Mouse (Mus musculus) kidney, embryonic 16.5 days (tissue): Measurements from ENCODE around the gene Dicer1. TPM values are rescaled to one million over a fixed set of nuclear protein-coding genes. Genes with fewer than 3 reads are reported as not detected.

Source experiments
- ATAC-seq: fragments of 200-750 bp; cut with Nextera tagmentation; 2 replicates; pipeline ENCODE4 v1.8.0; 2017; ENCODE audit warnings: moderate TSS enrichment; ENCODE audit not compliant: low FRiP score, low TSS enrichment
- H3K27ac ChIP-seq: fragments of 300-500 bp; sonication (generic); 2 replicates; pipeline ENCODE4 v1.5.1; 2014; ENCODE audit warnings: low read length
- H3K27me3 ChIP-seq: fragments of 300-500 bp; sonication (generic); 2 replicates; pipeline ENCODE4 v1.6.1; 2014; ENCODE audit warnings: low read length, control low read depth, mixed read lengths; ENCODE audit not compliant: insufficient read depth
- H3K36me3 ChIP-seq: fragments of 300-500 bp; sonication (generic); 2 replicates; pipeline ENCODE4 v1.6.1; 2014; ENCODE audit warnings: low read length, control low read depth, mixed read lengths; ENCODE audit not compliant: insufficient read depth
- H3K4me1 ChIP-seq: fragments of 300-500 bp; sonication (generic); 2 replicates; pipeline ENCODE4 v1.6.1; 2014; ENCODE audit warnings: low read length, control low read depth, mixed read lengths; ENCODE audit not compliant: insufficient read depth
- H3K4me2 ChIP-seq: fragments of 300-500 bp; sonication (generic); replicated peaks from 2 replicates; pipeline ENCODE4 v1.6.1; 2014; ENCODE audit warnings: low read depth, low read length
- H3K4me3 ChIP-seq: fragments of 300-500 bp; sonication (generic); 2 replicates; pipeline ENCODE4 v1.5.1; 2014; ENCODE audit warnings: mild to moderate bottlenecking, low read length
- H3K9ac ChIP-seq: fragments of 300-500 bp; sonication (generic); replicated peaks from 2 replicates; pipeline ENCODE4 v1.6.1; 2014; ENCODE audit warnings: low read length
- H3K9me3 ChIP-seq: fragments of 300-500 bp; sonication (generic); 2 replicates; pipeline ENCODE4 v1.6.1; 2016; ENCODE audit warnings: low read length, control low read depth
- WGBS: fragments of 180-500 bp; shearing (Covaris S2); extraction: QIAGEN DNeasy Blood & Tissue Kit; methylation state at CpG from one replicate; pipeline ENCODE4 v1.1.7; 2014; 5-methylcytosine and 5-hydroxymethylcytosine counted together
- polyA plus RNA-seq: library from polyadenylated mRNA; unstranded; fragments of >200 nt; fragmentation: Nextera tagmentation; extraction: Ambion mirVana; gene quantifications from 2 replicates; pipeline ENCODE4 v1.2.1, GENCODE M21; 2015

Dicer1 gene
- polyA plus RNA-seq, 1 experiment from 2014 or later, result 21.1 TPM

DNA sequence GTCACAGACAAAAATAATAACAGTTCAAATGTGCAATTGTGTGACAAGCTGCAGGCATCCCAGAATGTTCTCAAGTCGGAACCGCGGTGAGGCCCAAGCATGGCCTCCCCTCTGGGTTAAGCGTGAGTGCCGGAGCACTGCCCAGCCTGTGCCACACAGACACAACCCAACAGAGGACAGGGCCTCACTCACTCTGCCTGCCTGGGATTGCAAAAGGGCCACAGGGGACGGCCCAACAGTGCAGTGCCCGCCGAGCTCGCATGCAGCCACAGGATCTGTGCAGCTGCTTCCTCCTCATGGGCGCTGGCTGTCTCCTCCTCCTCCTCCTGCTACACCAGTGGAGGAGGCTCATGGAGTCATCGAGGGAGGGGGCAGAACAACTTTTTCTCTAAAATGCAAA, 62.9 kb downstream of the Dicer1 start:
- Histone ChIP-seq H3K9ac (no peak overlapping the region), H3K36me3 (peaks cover 42% of the 10 kb centered on the region), H3K27ac (no peak overlapping the region), H3K4me3 (no peak overlapping the region), H3K9me3 (no peaks in the 10 kb centered on the region), H3K4me2 (no peak overlapping the region), H3K4me1 (no peaks in the 10 kb centered on the region), H3K27me3 (no peaks in the 10 kb centered on the region)
- no peak for ATAC-seq
- 81% methylated on average over 11 of the region's 11 CpGs for WGBS

DNA sequence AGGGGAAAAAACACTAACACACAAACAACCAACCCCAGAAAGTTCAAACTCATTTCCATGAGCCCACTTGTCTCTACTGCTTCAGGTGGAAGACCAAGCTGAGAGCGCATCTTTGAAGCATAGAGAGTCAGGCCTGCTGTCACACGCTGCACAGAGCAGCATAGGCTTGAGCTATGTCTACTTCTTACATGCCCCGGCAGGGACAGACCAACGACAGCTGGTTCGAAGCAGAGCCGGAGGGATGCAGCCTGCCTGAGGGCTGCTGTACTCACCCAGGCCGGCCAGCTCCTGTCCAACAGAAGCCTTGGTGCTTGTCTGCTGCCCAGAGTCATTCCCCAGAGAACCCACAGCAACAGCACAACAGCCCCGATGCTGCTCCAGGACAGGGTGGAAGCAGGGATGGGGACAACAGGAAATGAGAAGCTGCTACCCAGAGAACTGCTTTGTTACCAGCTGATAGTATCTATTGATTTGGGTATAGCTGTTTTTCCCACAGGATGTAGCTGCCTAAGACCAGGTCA, 67.3 kb downstream of the Dicer1 start:
- 68% methylated on average over 8 of the region's 8 CpGs for WGBS
- no peak overlapping the region for H3K4me2 ChIP-seq
- ATAC-seq, result peak; percentile 64; the same call in 1 of the 2 replicates
- no peak overlapping the region for H3K9ac ChIP-seq
- no peaks in the 10 kb centered on the region for H3K27me3 ChIP-seq
- H3K27ac ChIP-seq, result no peak overlapping the region
- no peaks in the 10 kb centered on the region for H3K4me1 ChIP-seq
- no peak overlapping the region for H3K4me3 ChIP-seq
- peaks cover 11% of the 10 kb centered on the region for H3K36me3 ChIP-seq
- no peaks in the 10 kb centered on the region; the same call in 1 of the 2 replicates for H3K9me3 ChIP-seq

DNA sequence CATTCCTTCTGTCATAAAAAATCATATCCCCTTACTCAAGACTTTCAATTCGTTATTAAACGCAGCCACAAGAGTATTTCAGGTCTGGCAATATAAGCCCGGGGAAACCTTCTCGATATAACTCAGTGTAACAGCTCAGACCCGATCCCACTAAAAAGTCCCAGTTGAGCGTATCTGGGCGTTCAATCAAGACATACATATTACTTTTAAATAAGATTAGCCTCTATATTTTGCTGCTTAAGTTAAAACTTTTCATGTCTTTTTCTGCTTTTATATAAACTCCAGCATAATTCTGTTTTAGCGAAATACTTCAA, 72.0 kb downstream of the Dicer1 start:
- no peak overlapping the region for H3K9ac ChIP-seq
- H3K36me3 ChIP-seq, result no peaks in the 10 kb centered on the region
- 0 out of 2 replicates have a peak, but pooled peaks cover 2% of the 10 kb centered on the region for H3K27me3 ChIP-seq
- 72% methylated on average over 8 of the region's 8 CpGs for WGBS
- no peak overlapping the region for H3K4me3 ChIP-seq
- H3K4me1 ChIP-seq, result 0 out of 2 replicates have a peak, but pooled peaks cover 8% of the 10 kb centered on the region
- ATAC-seq, result no peak
- H3K27ac ChIP-seq, result no peak overlapping the region
- H3K4me2 ChIP-seq, result no peak overlapping the region
- no peaks in the 10 kb centered on the region; the same call in 1 of the 2 replicates for H3K9me3 ChIP-seq

DNA sequence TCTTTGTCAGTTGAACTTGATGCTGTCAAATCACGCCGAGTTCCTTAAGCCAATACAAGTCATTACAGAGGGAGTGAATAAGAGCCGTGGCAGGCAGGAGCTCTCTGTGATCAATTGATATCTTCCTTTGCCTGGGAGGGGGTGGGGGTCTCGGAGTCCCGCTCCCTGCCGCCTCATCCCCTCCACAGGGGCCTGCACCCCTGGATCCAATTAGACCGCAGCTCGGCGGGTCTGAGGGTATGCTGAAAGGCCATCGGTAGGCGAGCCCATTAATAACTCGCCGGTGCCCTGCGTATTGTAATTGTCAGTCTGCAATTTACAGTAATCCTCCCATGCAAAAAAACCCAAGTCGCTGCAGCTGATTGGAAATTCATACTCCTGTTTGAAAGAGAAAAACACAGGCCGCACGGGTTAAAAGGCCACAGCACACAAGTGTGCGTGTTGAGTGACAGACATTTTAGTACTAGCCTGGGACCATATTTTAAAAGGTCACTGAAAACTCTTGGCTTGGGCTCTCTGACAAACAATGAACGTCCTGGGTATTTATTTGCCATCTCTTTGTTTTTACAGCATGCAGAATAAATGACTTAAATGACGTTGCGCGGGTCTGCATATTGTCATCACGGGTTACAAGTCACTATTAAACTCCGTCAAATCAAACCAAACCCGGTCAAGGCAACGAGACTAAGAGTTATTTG, 72.5 kb downstream of the Dicer1 start:
- no peaks in the 10 kb centered on the region for H3K36me3 ChIP-seq
- H3K4me2 ChIP-seq, result no peak overlapping the region
- 48% methylated on average over 26 of the region's 26 CpGs for WGBS
- H3K27me3 ChIP-seq, result 0 out of 2 replicates have a peak, but pooled peaks cover 2% of the 10 kb centered on the region
- 0 out of 2 replicates have a peak, but pooled peaks cover 8% of the 10 kb centered on the region for H3K4me1 ChIP-seq
- no peak for ATAC-seq
- no peak overlapping the region for H3K4me3 ChIP-seq
- H3K27ac ChIP-seq, result no peak overlapping the region
- H3K9ac ChIP-seq, result no peak overlapping the region
- no peaks in the 10 kb centered on the region; the same call in 1 of the 2 replicates for H3K9me3 ChIP-seq

DNA sequence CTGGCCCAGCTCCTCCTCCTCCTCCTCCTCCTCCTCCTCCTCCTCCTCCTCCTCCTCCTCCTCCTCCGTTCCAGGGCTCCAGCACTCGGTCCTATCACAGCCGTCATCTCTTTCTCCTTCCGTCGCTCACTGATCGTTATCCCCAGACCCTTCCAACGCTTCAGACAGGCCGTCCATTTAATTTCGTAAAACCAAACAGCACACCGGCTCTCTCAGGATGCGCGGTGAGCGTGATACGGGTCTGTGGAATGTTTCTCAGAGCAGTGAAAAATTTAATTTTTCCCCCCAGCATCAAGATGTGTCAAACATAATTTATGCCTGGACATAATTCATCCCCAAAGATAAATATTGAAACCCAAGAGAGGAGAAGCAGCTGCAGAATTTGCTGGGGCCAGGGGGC, 73.3 kb downstream of the Dicer1 start:
- Histone ChIP-seq H3K36me3 (no peaks in the 10 kb centered on the region), H3K9me3 (no peaks in the 10 kb centered on the region; the same call in 1 of the 2 replicates), H3K4me1 (0 out of 2 replicates have a peak, but pooled peaks cover 8% of the 10 kb centered on the region), H3K9ac (no peak overlapping the region), H3K4me2 (no peak overlapping the region), H3K27ac (no peak overlapping the region), H3K4me3 (no peak overlapping the region), H3K27me3 (0 out of 2 replicates have a peak, but pooled peaks cover 2% of the 10 kb centered on the region)
- WGBS, result 36% methylated on average over 12 of the region's 14 CpGs
- no peak for ATAC-seq

DNA sequence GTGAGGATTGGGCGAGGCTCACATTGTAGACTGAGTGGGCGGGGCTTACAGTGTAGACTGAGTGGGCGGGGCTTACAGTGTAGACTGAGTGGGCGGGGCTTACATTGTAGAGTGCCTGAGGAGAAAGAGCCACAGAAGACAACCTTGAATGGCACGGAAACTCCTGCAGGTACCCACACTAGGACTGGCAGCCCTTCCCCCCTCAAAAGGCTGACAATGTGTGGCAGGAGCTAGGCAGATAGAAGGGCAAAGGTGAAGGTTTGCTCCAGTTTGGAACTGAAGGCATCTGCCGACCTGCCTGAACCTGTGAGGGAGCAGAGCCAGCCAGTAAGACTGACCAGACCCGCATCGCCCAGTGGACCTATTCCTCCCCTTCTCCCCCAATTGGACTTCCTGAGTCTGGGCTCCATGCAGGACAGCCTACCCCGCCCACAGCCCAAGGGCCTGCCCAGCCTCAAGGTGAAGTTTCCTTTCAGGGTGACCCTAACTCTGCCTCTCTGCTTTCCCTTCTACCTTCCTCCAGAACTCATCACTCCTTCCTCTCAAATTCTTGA, 74.3 kb downstream of the Dicer1 start:
- no peak overlapping the region for H3K4me2 ChIP-seq
- ATAC-seq, result no peak
- no peak overlapping the region for H3K4me3 ChIP-seq
- no peaks in the 10 kb centered on the region for H3K36me3 ChIP-seq
- H3K27me3 ChIP-seq, result 0 out of 2 replicates have a peak, but pooled peaks cover 2% of the 10 kb centered on the region
- peaks cover 10% of the 10 kb centered on the region; the same call in 1 of the 2 replicates for H3K4me1 ChIP-seq
- H3K27ac ChIP-seq, result no peak overlapping the region
- H3K9me3 ChIP-seq, result no peaks in the 10 kb centered on the region
- no peak overlapping the region for H3K9ac ChIP-seq
- WGBS, result 93% methylated on average over 9 of the region's 9 CpGs

DNA sequence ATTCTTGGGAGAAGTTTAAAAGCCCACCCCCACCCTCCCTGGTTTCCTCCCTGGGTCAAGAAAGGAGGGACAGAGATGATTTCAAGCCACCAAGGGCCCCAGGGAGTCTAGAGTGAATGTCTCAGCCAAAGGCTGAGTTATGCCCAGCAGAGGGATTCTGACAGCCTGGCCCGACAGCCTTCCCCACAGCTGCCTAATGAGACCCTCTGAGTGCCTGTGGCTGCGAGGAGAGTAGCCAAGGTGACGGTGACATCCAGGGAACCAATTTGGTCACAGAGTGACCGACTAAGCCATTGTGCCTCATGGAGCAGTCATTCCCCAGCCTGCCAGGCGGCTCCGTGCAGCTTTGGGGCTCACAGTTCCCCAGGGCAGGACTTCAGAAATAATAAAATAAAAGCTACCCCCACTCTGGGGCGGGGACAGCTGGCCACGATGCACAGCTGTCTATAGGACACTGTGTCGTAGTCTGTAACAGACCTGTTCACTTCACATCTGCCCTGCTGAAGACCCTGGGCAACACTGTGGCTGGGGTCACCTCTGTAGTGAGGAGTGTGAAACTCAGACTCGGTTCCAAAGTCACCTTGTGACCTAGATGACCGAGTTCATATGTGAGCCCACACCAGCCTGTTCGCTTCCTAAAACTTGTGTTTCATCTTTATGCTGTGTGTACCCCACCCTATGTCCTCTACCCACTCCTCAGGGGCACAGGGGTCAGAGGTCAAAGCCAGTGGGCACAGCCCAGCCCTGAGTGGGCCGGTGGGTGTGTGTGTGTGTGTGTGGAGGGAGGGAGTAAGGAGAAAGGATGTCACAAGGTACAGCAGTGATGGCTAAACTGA, 75.0 kb downstream of the Dicer1 start:
- 0 out of 2 replicates have a peak, but pooled peaks have one; percentile 32 for ATAC-seq
- Histone ChIP-seq H3K27me3 (0 out of 2 replicates have a peak, but pooled peaks cover 2% of the 10 kb centered on the region), H3K9me3 (no peaks in the 10 kb centered on the region), H3K4me2 (no peak overlapping the region), H3K36me3 (no peaks in the 10 kb centered on the region), H3K27ac (no peak overlapping the region), H3K9ac (no peak overlapping the region), H3K4me3 (no peak overlapping the region), H3K4me1 (peaks cover 14% of the 10 kb centered on the region; the same call in 1 of the 2 replicates)
- WGBS, result 72% methylated on average over 13 of the region's 13 CpGs

DNA sequence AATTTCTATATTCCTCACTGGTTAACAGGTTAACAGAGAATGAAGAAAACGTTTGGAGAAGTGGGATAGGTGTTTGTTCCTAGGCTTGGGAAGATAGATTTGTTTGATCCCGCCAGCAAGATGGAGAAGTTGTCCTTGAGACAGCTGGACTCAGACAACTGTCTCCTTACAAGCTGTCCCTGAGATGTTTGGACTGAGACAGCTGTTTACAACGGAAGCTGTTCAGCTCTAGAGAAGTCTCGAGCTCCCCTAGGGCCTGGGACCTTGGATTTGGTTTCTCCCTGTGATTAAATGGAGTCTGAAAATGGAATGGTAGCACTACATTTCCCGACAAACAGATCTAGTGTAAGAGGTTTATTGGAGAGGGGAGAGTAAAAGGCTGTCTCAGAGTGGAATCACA, 78.8 kb downstream of the Dicer1 start:
- 55% methylated on average over 5 of the region's 5 CpGs for WGBS
- peaks cover 6% of the 10 kb centered on the region; the same call in 1 of the 2 replicates for H3K4me1 ChIP-seq
- no peaks in the 10 kb centered on the region for H3K27me3 ChIP-seq
- H3K9me3 ChIP-seq, result no peaks in the 10 kb centered on the region
- H3K27ac ChIP-seq, result no peak overlapping the region
- no peak overlapping the region for H3K4me2 ChIP-seq
- no peak overlapping the region for H3K9ac ChIP-seq
- H3K4me3 ChIP-seq, result no peak overlapping the region
- H3K36me3 ChIP-seq, result no peaks in the 10 kb centered on the region
- no peak for ATAC-seq

DNA sequence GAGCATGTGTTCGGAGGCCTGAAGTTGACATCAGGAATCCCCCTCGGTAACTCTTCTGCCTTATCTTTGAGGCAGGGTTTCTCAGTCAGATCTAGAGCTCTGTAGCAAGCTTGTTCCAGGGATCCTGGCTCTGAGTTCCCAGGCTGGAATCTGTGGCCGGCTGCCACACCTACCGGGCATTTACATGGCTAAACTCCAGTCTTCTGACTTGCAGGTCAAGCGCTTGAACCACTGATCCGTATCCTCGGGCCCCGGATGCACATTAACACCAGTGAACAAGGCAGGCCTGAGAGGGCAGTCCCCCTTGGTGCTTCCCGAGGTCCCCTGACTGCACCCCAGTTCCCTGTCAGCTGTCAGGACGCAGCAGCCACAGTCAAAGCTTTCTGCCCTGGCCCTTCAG, 79.3 kb downstream of the Dicer1 start:
- H3K4me2 ChIP-seq, result no peak overlapping the region
- H3K4me3 ChIP-seq, result no peak overlapping the region
- no peaks in the 10 kb centered on the region for H3K9me3 ChIP-seq
- H3K4me1 ChIP-seq, result peaks cover 6% of the 10 kb centered on the region; the same call in 1 of the 2 replicates
- H3K9ac ChIP-seq, result no peak overlapping the region
- H3K27ac ChIP-seq, result no peak overlapping the region
- H3K36me3 ChIP-seq, result no peaks in the 10 kb centered on the region
- no peak for ATAC-seq
- 32% methylated on average over 10 of the region's 10 CpGs for WGBS
- no peaks in the 10 kb centered on the region for H3K27me3 ChIP-seq
